Mouse (Mus musculus) urinary bladder, postnatal 10 days (tissue): ENCODE data around the gene Zdhhc21.

Experiments used
- DNase-seq: peaks from one replicate; pipeline ENCODE4 v3.0.0; 2022; ENCODE audit warnings: low spot score

Gene Zdhhc21

GRCm38 (mm10) chr4:82864974-82865699 lies 5.4 kb upstream of the Zdhhc21 start:
- DNase-seq = no peak

GRCm38 (mm10) chr4:82863316-82863715 lies 3.6 kb upstream of the Zdhhc21 start:
- DNase-seq = no peak

- DNase-seq = no peak
Observed at GRCm38 (mm10) chr4:82861451-82861850, 1.7 kb upstream of the Zdhhc21 start.

- DNase-seq = no peak
Observed at GRCm38 (mm10) chr4:82860566-82860965, 808 bp upstream of the Zdhhc21 start.

- no peak for DNase-seq
Observed at GRCm38 (mm10) chr4:82858431-82859010, 1.2 kb downstream of the Zdhhc21 start.

- no peak for DNase-seq
Observed at GRCm38 (mm10) chr4:82856986-82857385, 2.8 kb downstream of the Zdhhc21 start.

GRCm38 (mm10) chr4:82853809-82854208 lies 5.9 kb downstream of the Zdhhc21 start:
- no peak for DNase-seq

- no peak for DNase-seq
Observed at GRCm38 (mm10) chr4:82848552-82849234, 11.1 kb downstream of the Zdhhc21 start.

- no peak for DNase-seq
Observed at GRCm38 (mm10) chr4:82837526-82838240, 22.1 kb downstream of the Zdhhc21 start.

- DNase-seq = no peak
Observed at GRCm38 (mm10) chr4:82831155-82831554, 28.6 kb downstream of the Zdhhc21 start.

GRCm38 (mm10) chr4:82829429-82829828 lies 30.3 kb downstream of the Zdhhc21 start:
- no peak for DNase-seq

GRCm38 (mm10) chr4:82827001-82827400 lies 32.8 kb downstream of the Zdhhc21 start:
- no peak for DNase-seq

- DNase-seq = no peak
Observed at GRCm38 (mm10) chr4:82817833-82818232, 41.9 kb downstream of the Zdhhc21 start.

- no peak for DNase-seq
Observed at GRCm38 (mm10) chr4:82816351-82816750, 43.4 kb downstream of the Zdhhc21 start.

- DNase-seq = no peak
Observed at GRCm38 (mm10) chr4:82815296-82815695, 44.5 kb downstream of the Zdhhc21 start.

- no peak for DNase-seq
Observed at GRCm38 (mm10) chr4:82813356-82813755, 46.4 kb downstream of the Zdhhc21 start.

- no peak for DNase-seq
Observed at GRCm38 (mm10) chr4:82807811-82808210, 51.9 kb downstream of the Zdhhc21 start.

- DNase-seq = no peak
Observed at GRCm38 (mm10) chr4:82806176-82806757, 53.5 kb downstream of the Zdhhc21 start.

- DNase-seq = no peak
Observed at GRCm38 (mm10) chr4:82804019-82804418, 55.7 kb downstream of the Zdhhc21 start.

GRCm38 (mm10) chr4:82793608-82794007 lies 66.2 kb downstream of the Zdhhc21 start:
- DNase-seq = no peak

- DNase-seq = no peak
Observed at GRCm38 (mm10) chr4:82792906-82793580, 66.7 kb downstream of the Zdhhc21 start.
